Mouse (Mus musculus) limb, embryonic 13.5 days (tissue): ENCODE results near the gene Gtse1. TPM values are rescaled to one million over a fixed set of nuclear protein-coding genes. Genes with fewer than 3 reads are reported as not detected.

ENCODE experiments used
- ATAC-seq: fragments of 200-750 bp; cut with Nextera tagmentation; 2 replicates; pipeline ENCODE4 v1.8.0; 2017; ENCODE audit warnings: low read depth, moderate number of reproducible peaks, moderate TSS enrichment; ENCODE audit not compliant: low FRiP score
- H3K27ac ChIP-seq: fragments of 300-500 bp; sonication (generic); 2 replicates; pipeline ENCODE4 v1.5.1; 2015; ENCODE audit warnings: inconsistent platforms, mild to moderate bottlenecking, moderate library complexity
- H3K27me3 ChIP-seq: fragments of 300-500 bp; sonication (generic); 2 replicates; pipeline ENCODE4 v1.6.1; 2015; ENCODE audit warnings: mild to moderate bottlenecking, inconsistent platforms
- H3K36me3 ChIP-seq: fragments of 300-500 bp; sonication (generic); 2 replicates; pipeline ENCODE4 v1.6.1; 2015; ENCODE audit warnings: inconsistent platforms, mild to moderate bottlenecking, moderate library complexity
- H3K4me1 ChIP-seq: fragments of 300-500 bp; sonication (generic); 2 replicates; pipeline ENCODE4 v1.6.1; 2015; ENCODE audit warnings: inconsistent platforms
- H3K4me2 ChIP-seq: fragments of 300-500 bp; sonication (generic); replicated peaks from 2 replicates; pipeline ENCODE4 v1.6.1; 2015; ENCODE audit warnings: inconsistent platforms, mild to moderate bottlenecking, moderate library complexity
- H3K4me3 ChIP-seq: fragments of 300-500 bp; sonication (generic); 2 replicates; pipeline ENCODE4 v1.5.1; 2015; ENCODE audit warnings: moderate library complexity, mild to moderate bottlenecking, inconsistent platforms
- H3K9ac ChIP-seq: fragments of 300-500 bp; sonication (generic); 2 replicates; pipeline ENCODE4 v1.6.1; 2015; ENCODE audit warnings: mild to moderate bottlenecking, inconsistent platforms
- H3K9me3 ChIP-seq: fragments of 300-500 bp; sonication (generic); 2 replicates; pipeline ENCODE4 v1.6.1; 2016; ENCODE audit warnings: inconsistent platforms
- WGBS: fragments of 180-500 bp; shearing (Covaris S2); methylation state at CpG from one replicate; pipeline ENCODE4 v1.1.7; 2015; 5-methylcytosine and 5-hydroxymethylcytosine counted together
- polyA plus RNA-seq: library from polyadenylated mRNA; unstranded; fragments of >200 nt; fragmentation: Nextera tagmentation; extraction: Ambion mirVana; gene quantifications from 2 replicates; pipeline ENCODE4 v1.2.1, GENCODE M21; 2015

The Gtse1 gene
- polyA plus RNA-seq, 1 experiment from 2014 or later: 26.8 TPM

- no peaks in the 10 kb centered on the region for H3K9me3 ChIP-seq
- H3K9ac ChIP-seq: no peak overlapping the region
- ATAC-seq: no peak; the same call in 1 of the 2 replicates
- H3K4me2 ChIP-seq: no peak overlapping the region
- H3K27ac ChIP-seq: no peak overlapping the region
- H3K4me1 ChIP-seq: 0 out of 2 replicates have a peak, but pooled peaks cover 10% of the 10 kb centered on the region
- H3K4me3 ChIP-seq: no peak overlapping the region
- H3K36me3 ChIP-seq: no peaks in the 10 kb centered on the region
- H3K27me3 ChIP-seq: no peaks in the 10 kb centered on the region
- 88% methylated on average over 7 of the region's 7 CpGs for WGBS
Observed at GRCm38 (mm10) chr15:85908660-85909491, 49.3 kb downstream of the Gtse1 start.

GRCm38 (mm10) chr15:85909492-85909829, 49.9 kb downstream of the Gtse1 start:
- ATAC-seq: no peak
- 87% methylated on average over 3 of the region's 3 CpGs for WGBS
- H3K4me2 ChIP-seq: no peak overlapping the region; the same call in 1 of the 2 replicates
- H3K36me3 ChIP-seq: no peaks in the 10 kb centered on the region
- 0 out of 2 replicates have a peak, but pooled peaks cover 10% of the 10 kb centered on the region for H3K4me1 ChIP-seq
- peak overlapping the region; percentile 8; the same call in 1 of the 2 replicates for H3K9ac ChIP-seq
- no peaks in the 10 kb centered on the region for H3K27me3 ChIP-seq
- H3K27ac ChIP-seq: no peak overlapping the region; the same call in 1 of the 2 replicates
- no peaks in the 10 kb centered on the region for H3K9me3 ChIP-seq
- H3K4me3 ChIP-seq: no peak overlapping the region

GRCm38 (mm10) chr15:85909931-85910330, 50.4 kb downstream of the Gtse1 start:
- H3K4me1 ChIP-seq: 0 out of 2 replicates have a peak, but pooled peaks cover 10% of the 10 kb centered on the region
- no peaks in the 10 kb centered on the region for H3K36me3 ChIP-seq
- no peak overlapping the region for H3K27ac ChIP-seq
- H3K27me3 ChIP-seq: no peaks in the 10 kb centered on the region
- peak overlapping the region; percentile 8; the same call in 1 of the 2 replicates for H3K9ac ChIP-seq
- 50% methylated on average over 10 of the region's 10 CpGs for WGBS
- H3K4me2 ChIP-seq: no peak overlapping the region
- ATAC-seq: no peak
- H3K9me3 ChIP-seq: no peaks in the 10 kb centered on the region
- no peak overlapping the region for H3K4me3 ChIP-seq

GRCm38 (mm10) chr15:85913605-85914004, 54.1 kb downstream of the Gtse1 start:
- 41% methylated on average over 2 of the region's 2 CpGs for WGBS

GRCm38 (mm10) chr15:85919191-85919891, 59.8 kb downstream of the Gtse1 start:
- no peaks in the 10 kb centered on the region for H3K27me3 ChIP-seq
- ATAC-seq: no peak
- peaks cover 7% of the 10 kb centered on the region; the same call in 1 of the 2 replicates for H3K9me3 ChIP-seq
- no peak overlapping the region for H3K9ac ChIP-seq
- H3K27ac ChIP-seq: no peak overlapping the region
- H3K4me1 ChIP-seq: no peaks in the 10 kb centered on the region
- H3K36me3 ChIP-seq: peaks cover 15% of the 10 kb centered on the region
- 57% methylated on average over 8 of the region's 8 CpGs for WGBS
- no peak overlapping the region for H3K4me2 ChIP-seq
- no peak overlapping the region for H3K4me3 ChIP-seq

More at GRCm38 (mm10) chr15:85913605-85914004, 54.1 kb downstream of the Gtse1 start:
- Histone ChIP-seq H3K4me1 (0 out of 2 replicates have a peak, but pooled peaks cover 10% of the 10 kb centered on the region), H3K27ac (no peak overlapping the region), H3K9ac (no peak overlapping the region), H3K4me2 (no peak overlapping the region), H3K36me3 (peaks cover 15% of the 10 kb centered on the region), H3K27me3 (no peaks in the 10 kb centered on the region), H3K9me3 (peaks cover 7% of the 10 kb centered on the region; the same call in 1 of the 2 replicates), H3K4me3 (no peak overlapping the region)
- no peak for ATAC-seq

GRCm38 (mm10) chr15:85919892-85920248, 60.3 kb downstream of the Gtse1 start:
- Histone ChIP-seq H3K9ac (no peak overlapping the region), H3K27ac (no peak overlapping the region), H3K36me3 (peaks cover 15% of the 10 kb centered on the region), H3K4me3 (no peak overlapping the region), H3K9me3 (peaks cover 7% of the 10 kb centered on the region; the same call in 1 of the 2 replicates), H3K4me2 (no peak overlapping the region), H3K27me3 (no peaks in the 10 kb centered on the region), H3K4me1 (no peaks in the 10 kb centered on the region)
- 81% methylated on average over 8 of the region's 8 CpGs for WGBS
- no peak for ATAC-seq

- H3K36me3 ChIP-seq: peaks cover 3% of the 10 kb centered on the region; the same call in 1 of the 2 replicates
- H3K27ac ChIP-seq: no peak overlapping the region
- H3K4me3 ChIP-seq: no peak overlapping the region
- WGBS: 87% methylated on average over 11 of the region's 11 CpGs
- H3K9ac ChIP-seq: no peak overlapping the region
- H3K27me3 ChIP-seq: no peaks in the 10 kb centered on the region
- H3K9me3 ChIP-seq: no peaks in the 10 kb centered on the region
- H3K4me2 ChIP-seq: no peak overlapping the region
- H3K4me1 ChIP-seq: no peaks in the 10 kb centered on the region
- ATAC-seq: no peak
Observed at GRCm38 (mm10) chr15:85921855-85922254, 62.3 kb downstream of the Gtse1 start.

Other genes starting within 250 kb of the Gtse1 start
- 1.9 and 2.4 TPM in 2 replicates for gene Ppara, start 124.8 kb upstream of the Gtse1 start, polyA plus RNA-seq
- gene Cdpf1, start 48.0 kb upstream of the Gtse1 start, polyA plus RNA-seq: 25.8 and 27.7 TPM in 2 replicates
- gene Pkdrej, start 38.0 kb upstream of the Gtse1 start, polyA plus RNA-seq: 0.13 and 0.17 TPM in 2 replicates
- gene Ttc38, start 27.4 kb upstream of the Gtse1 start, polyA plus RNA-seq: 7.1 and 7.6 TPM in 2 replicates
- gene Trmu, start 19.6 kb downstream of the Gtse1 start, polyA plus RNA-seq: 44.3 and 49.5 TPM in 2 replicates
- 2.0 TPM in 2 replicates for gene Celsr1, start 174.0 kb downstream of the Gtse1 start, polyA plus RNA-seq
- 15.0 and 15.3 TPM in 2 replicates for gene Gramd4, start 197.9 kb downstream of the Gtse1 start, polyA plus RNA-seq